Mouse (Mus musculus) bone marrow, adult 2 months (tissue): ENCODE data around the gene Timp3.

Experiments used
- CTCF ChIP-seq: fragments of 200-500 bp; IDR thresholded peaks from 2 replicates; pipeline ENCODE4 v1.5.1; 2011; ENCODE audit warnings: low read length, control low read depth; ENCODE audit not compliant: control insufficient read depth, insufficient read depth
- POLR2A ChIP-seq: fragments of 200-500 bp; IDR thresholded peaks from 2 replicates; pipeline ENCODE4 v1.6.1; 2011; ENCODE audit warnings: low read depth, mild to moderate bottlenecking, control low read depth, low read length, borderline replicate concordance; ENCODE audit not compliant: control insufficient read depth

- TF ChIP-seq CTCF, result no peak
- no peak for TF ChIP-seq POLR2A
These were observed 28.5 kb downstream of the Timp3 start for GRCm38 (mm10) chr10:86328691-86329090.
